Mouse (Mus musculus) hindbrain, embryonic 15.5 days (tissue): ENCODE measurements around the gene Ccdc162. TPM values are rescaled to one million over a fixed set of nuclear protein-coding genes. Genes with fewer than 3 reads are reported as not detected.

Experiments used
- ATAC-seq: fragments of 200-750 bp; cut with Nextera tagmentation; 2 replicates; pipeline ENCODE4 v1.8.0; 2017; ENCODE audit warnings: low read depth, moderate number of reproducible peaks, moderate TSS enrichment; ENCODE audit not compliant: low FRiP score
- H3K27ac ChIP-seq: fragments of 300-500 bp; sonication (generic); replicated peaks from 2 replicates; pipeline ENCODE4 v1.5.1; 2015; ENCODE audit warnings: mild to moderate bottlenecking, inconsistent platforms
- H3K27me3 ChIP-seq: fragments of 300-500 bp; sonication (generic); 2 replicates; pipeline ENCODE4 v1.6.1; 2015; ENCODE audit warnings: control low read depth, inconsistent platforms
- H3K36me3 ChIP-seq: fragments of 300-500 bp; sonication (generic); 2 replicates; pipeline ENCODE4 v1.6.1; 2015; ENCODE audit warnings: control low read depth, inconsistent platforms
- H3K4me1 ChIP-seq: fragments of 300-500 bp; sonication (generic); replicated peaks from 2 replicates; pipeline ENCODE4 v1.6.1; 2015; ENCODE audit warnings: control low read depth, inconsistent platforms
- H3K4me2 ChIP-seq: fragments of 300-500 bp; sonication (generic); 2 replicates; pipeline ENCODE4 v1.6.1; 2015; ENCODE audit warnings: moderate library complexity, mild to moderate bottlenecking, inconsistent platforms
- H3K4me3 ChIP-seq: fragments of 300-500 bp; sonication (generic); 2 replicates; pipeline ENCODE4 v1.5.1; 2015; ENCODE audit warnings: mild to moderate bottlenecking, inconsistent platforms
- H3K9ac ChIP-seq: fragments of 300-500 bp; sonication (generic); 2 replicates; pipeline ENCODE4 v1.6.1; 2015; ENCODE audit warnings: inconsistent platforms
- H3K9me3 ChIP-seq: fragments of 300-500 bp; sonication (generic); 2 replicates; pipeline ENCODE4 v1.6.1; 2016; ENCODE audit warnings: control low read depth, inconsistent platforms
- WGBS: fragments of 180-500 bp; shearing (Covaris S2); methylation state at CpG from one replicate; pipeline ENCODE4 v1.1.7; 2015; 5-methylcytosine and 5-hydroxymethylcytosine counted together
- polyA plus RNA-seq: library from polyadenylated mRNA; unstranded; fragments of >200 nt; fragmentation: Nextera tagmentation; extraction: Ambion mirVana; gene quantifications from 2 replicates; pipeline ENCODE4 v1.2.1, GENCODE M21; 2015

Ccdc162 gene
- polyA plus RNA-seq, 1 experiment from 2014 or later = 0.92 TPM

DNA sequence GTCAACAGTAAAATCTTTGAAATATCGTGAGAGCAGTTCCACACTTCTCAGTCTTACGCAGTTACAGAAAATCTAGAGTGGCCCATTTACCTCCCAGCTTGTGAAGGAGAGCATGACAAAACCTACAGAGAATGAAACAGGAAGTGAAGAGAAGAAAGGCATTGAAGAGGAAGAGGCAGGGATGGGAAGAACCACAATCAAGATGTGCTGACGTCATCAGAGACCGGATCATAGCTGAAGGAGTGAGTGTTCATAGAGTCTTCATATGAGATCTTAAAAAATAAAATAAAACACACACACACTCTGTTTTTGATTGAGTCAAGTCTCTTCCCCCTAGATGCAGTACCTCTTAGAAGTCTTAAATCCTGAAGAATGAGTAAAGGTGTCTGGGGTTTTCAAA lies 100.9 kb downstream of the Ccdc162 start:
- 94% methylated on average over 4 of the region's 4 CpGs for WGBS
- no peak overlapping the region for H3K4me2 ChIP-seq
- no peak for ATAC-seq
- no peak overlapping the region for H3K27ac ChIP-seq
- no peaks in the 10 kb centered on the region for H3K27me3 ChIP-seq
- no peak overlapping the region for H3K4me3 ChIP-seq
- H3K36me3 ChIP-seq = no peaks in the 10 kb centered on the region
- no peaks in the 10 kb centered on the region for H3K4me1 ChIP-seq
- no peaks in the 10 kb centered on the region for H3K9me3 ChIP-seq
- no peak overlapping the region for H3K9ac ChIP-seq

- Histone ChIP-seq H3K4me3 (no peak overlapping the region), H3K36me3 (no peaks in the 10 kb centered on the region), H3K9ac (no peak overlapping the region), H3K9me3 (no peaks in the 10 kb centered on the region), H3K4me2 (no peak overlapping the region), H3K27me3 (no peaks in the 10 kb centered on the region), H3K4me1 (no peaks in the 10 kb centered on the region), H3K27ac (no peak overlapping the region)
- WGBS = 80% methylated on average over 5 of the region's 5 CpGs
- no peak for ATAC-seq
These were observed 104.5 kb downstream of the Ccdc162 start for GRCm38 (mm10) chr10:41611941-41612340.

DNA sequence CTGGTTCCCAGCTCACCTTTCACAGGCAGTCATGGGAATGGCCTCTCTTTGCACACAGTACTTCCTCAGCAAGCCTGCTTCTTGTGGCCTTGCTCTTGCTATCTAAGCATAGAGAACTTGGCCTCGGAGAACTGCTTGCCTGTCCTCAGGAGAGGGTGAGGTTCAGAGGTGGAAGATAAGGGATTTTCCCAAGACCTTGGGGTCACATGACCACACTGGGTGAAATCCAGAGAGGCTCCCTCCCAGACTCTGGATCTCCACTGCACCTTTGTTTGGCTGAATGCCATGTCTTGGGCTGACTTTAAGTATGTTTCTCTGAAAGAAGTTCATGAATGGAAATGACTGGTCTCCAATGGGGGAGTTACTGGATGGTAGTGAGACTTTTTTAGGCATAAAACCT lies 107.0 kb downstream of the Ccdc162 start:
- Histone ChIP-seq H3K36me3 (no peaks in the 10 kb centered on the region), H3K4me3 (no peak overlapping the region), H3K4me2 (no peak overlapping the region), H3K9ac (no peak overlapping the region), H3K27me3 (no peaks in the 10 kb centered on the region), H3K9me3 (no peaks in the 10 kb centered on the region), H3K4me1 (no peaks in the 10 kb centered on the region), H3K27ac (no peak overlapping the region)
- ATAC-seq = no peak
- WGBS = 96% methylated on average over 1 of the region's 1 CpGs

DNA sequence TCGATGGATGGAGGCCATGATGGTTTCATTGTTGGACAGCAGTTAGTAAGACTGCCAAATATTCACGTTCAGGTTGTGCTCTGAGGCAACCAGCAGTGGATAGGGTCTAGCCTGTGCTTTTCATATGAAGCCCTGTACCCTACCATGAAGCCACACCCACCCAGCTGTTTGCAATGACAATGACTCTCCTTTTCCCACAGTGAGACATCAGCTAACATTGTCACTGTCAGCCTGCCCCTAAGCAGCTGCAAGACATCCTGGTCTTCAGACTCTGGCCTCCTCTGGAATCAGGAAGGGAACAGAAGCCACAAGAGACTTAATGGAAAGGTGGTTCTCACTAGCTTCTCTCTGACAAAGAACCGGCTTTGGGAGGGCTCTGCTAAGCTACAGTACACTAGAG lies 107.9 kb downstream of the Ccdc162 start:
- ATAC-seq = no peak
- Histone ChIP-seq H3K27ac (no peak overlapping the region), H3K4me2 (no peak overlapping the region), H3K4me1 (no peaks in the 10 kb centered on the region), H3K9me3 (no peaks in the 10 kb centered on the region), H3K27me3 (no peaks in the 10 kb centered on the region), H3K4me3 (no peak overlapping the region), H3K9ac (no peak overlapping the region), H3K36me3 (no peaks in the 10 kb centered on the region)
- 91% methylated on average over 3 of the region's 3 CpGs for WGBS

GRCm38 (mm10) chr10:41602667-41603066 lies 113.8 kb downstream of the Ccdc162 start:
- H3K9ac ChIP-seq = no peak overlapping the region
- H3K9me3 ChIP-seq = no peaks in the 10 kb centered on the region
- H3K36me3 ChIP-seq = no peaks in the 10 kb centered on the region
- H3K4me2 ChIP-seq = no peak overlapping the region
- H3K27ac ChIP-seq = no peak overlapping the region
- H3K27me3 ChIP-seq = no peaks in the 10 kb centered on the region
- no peak overlapping the region for H3K4me3 ChIP-seq
- H3K4me1 ChIP-seq = no peaks in the 10 kb centered on the region
- ATAC-seq = no peak
- 96% methylated on average over 1 of the region's 1 CpGs for WGBS

- no peaks in the 10 kb centered on the region for H3K4me1 ChIP-seq
- no peaks in the 10 kb centered on the region for H3K36me3 ChIP-seq
- H3K9me3 ChIP-seq = no peaks in the 10 kb centered on the region
- ATAC-seq = no peak
- no peak overlapping the region for H3K9ac ChIP-seq
- 80% methylated on average over 7 of the region's 7 CpGs for WGBS
- no peak overlapping the region for H3K4me3 ChIP-seq
- H3K27me3 ChIP-seq = no peaks in the 10 kb centered on the region
- no peak overlapping the region for H3K4me2 ChIP-seq
- H3K27ac ChIP-seq = no peak overlapping the region
These were observed 114.4 kb downstream of the Ccdc162 start for GRCm38 (mm10) chr10:41601898-41602545.

GRCm38 (mm10) chr10:41601302-41601701 lies 115.1 kb downstream of the Ccdc162 start:
- no peaks in the 10 kb centered on the region for H3K9me3 ChIP-seq
- no peak overlapping the region for H3K4me2 ChIP-seq
- H3K36me3 ChIP-seq = no peaks in the 10 kb centered on the region
- no peak for ATAC-seq
- H3K27me3 ChIP-seq = no peaks in the 10 kb centered on the region
- H3K4me1 ChIP-seq = no peaks in the 10 kb centered on the region
- H3K27ac ChIP-seq = no peak overlapping the region
- no peak overlapping the region for H3K4me3 ChIP-seq
- H3K9ac ChIP-seq = no peak overlapping the region
- 87% methylated on average over 4 of the region's 4 CpGs for WGBS

GRCm38 (mm10) chr10:41599051-41599450 lies 117.4 kb downstream of the Ccdc162 start:
- H3K4me2 ChIP-seq = no peak overlapping the region
- H3K27ac ChIP-seq = no peak overlapping the region
- H3K4me1 ChIP-seq = no peaks in the 10 kb centered on the region
- WGBS = 84% methylated on average over 9 of the region's 9 CpGs
- H3K9me3 ChIP-seq = no peaks in the 10 kb centered on the region
- no peaks in the 10 kb centered on the region for H3K27me3 ChIP-seq
- H3K9ac ChIP-seq = no peak overlapping the region
- ATAC-seq = no peak
- H3K36me3 ChIP-seq = no peaks in the 10 kb centered on the region
- no peak overlapping the region for H3K4me3 ChIP-seq

GRCm38 (mm10) chr10:41598221-41598620 lies 118.2 kb downstream of the Ccdc162 start:
- H3K27ac ChIP-seq = no peak overlapping the region
- H3K4me2 ChIP-seq = no peak overlapping the region
- 59% methylated on average over 9 of the region's 9 CpGs for WGBS
- H3K4me1 ChIP-seq = no peaks in the 10 kb centered on the region
- no peaks in the 10 kb centered on the region for H3K36me3 ChIP-seq
- ATAC-seq = no peak
- no peaks in the 10 kb centered on the region for H3K27me3 ChIP-seq
- no peak overlapping the region for H3K9ac ChIP-seq
- H3K4me3 ChIP-seq = no peak overlapping the region
- H3K9me3 ChIP-seq = no peaks in the 10 kb centered on the region

- Histone ChIP-seq H3K4me2 (no peak overlapping the region), H3K27me3 (no peaks in the 10 kb centered on the region), H3K9me3 (no peaks in the 10 kb centered on the region), H3K36me3 (no peaks in the 10 kb centered on the region), H3K4me3 (no peak overlapping the region), H3K27ac (no peak overlapping the region), H3K9ac (no peak overlapping the region), H3K4me1 (no peaks in the 10 kb centered on the region)
- no peak for ATAC-seq
- WGBS = 87% methylated on average over 3 of the region's 3 CpGs
These were observed 120.9 kb downstream of the Ccdc162 start for GRCm38 (mm10) chr10:41595550-41595949.

- Histone ChIP-seq H3K9me3 (no peaks in the 10 kb centered on the region), H3K4me2 (no peak overlapping the region), H3K4me1 (no peaks in the 10 kb centered on the region), H3K4me3 (no peak overlapping the region), H3K9ac (no peak overlapping the region), H3K27me3 (no peaks in the 10 kb centered on the region), H3K36me3 (no peaks in the 10 kb centered on the region), H3K27ac (no peak overlapping the region)
- 69% methylated on average over 2 of the region's 2 CpGs for WGBS
- no peak for ATAC-seq
These were observed 121.5 kb downstream of the Ccdc162 start for GRCm38 (mm10) chr10:41594957-41595356.

GRCm38 (mm10) chr10:41594433-41594832 lies 122.0 kb downstream of the Ccdc162 start:
- Histone ChIP-seq H3K36me3 (no peaks in the 10 kb centered on the region), H3K4me1 (no peaks in the 10 kb centered on the region), H3K4me2 (no peak overlapping the region), H3K27me3 (no peaks in the 10 kb centered on the region), H3K27ac (no peak overlapping the region), H3K9me3 (no peaks in the 10 kb centered on the region), H3K4me3 (no peak overlapping the region), H3K9ac (no peak overlapping the region)
- WGBS = 91% methylated on average over 8 of the region's 8 CpGs
- no peak for ATAC-seq

DNA sequence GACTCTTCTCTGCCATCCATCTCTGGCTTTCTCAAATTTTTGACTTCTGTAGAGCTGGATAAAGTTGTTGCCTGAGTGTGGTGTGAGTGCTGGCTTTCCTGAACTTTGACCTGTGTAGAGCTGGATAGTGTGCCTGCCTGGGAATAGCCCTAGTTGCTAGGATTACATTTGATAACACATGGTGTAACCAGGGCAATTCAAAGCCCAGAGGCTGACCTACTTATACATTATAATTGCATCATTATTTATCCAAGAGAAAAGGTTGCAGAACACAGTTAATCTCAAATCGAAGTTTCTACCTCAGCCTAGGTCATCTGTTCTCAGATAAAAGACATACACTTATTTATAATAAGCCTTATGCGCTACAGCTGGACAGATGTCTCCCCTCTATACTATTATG lies 127.8 kb downstream of the Ccdc162 start:
- H3K4me2 ChIP-seq = no peak overlapping the region
- H3K4me1 ChIP-seq = no peaks in the 10 kb centered on the region
- no peaks in the 10 kb centered on the region for H3K36me3 ChIP-seq
- H3K9me3 ChIP-seq = no peaks in the 10 kb centered on the region
- no peak overlapping the region for H3K9ac ChIP-seq
- ATAC-seq = no peak
- no peaks in the 10 kb centered on the region for H3K27me3 ChIP-seq
- H3K27ac ChIP-seq = no peak overlapping the region
- 90% methylated on average over 2 of the region's 2 CpGs for WGBS
- H3K4me3 ChIP-seq = no peak overlapping the region
